Mouse (Mus musculus): ENCODE measurements around the gene Cyba. TPM values are rescaled to one million over a fixed set of nuclear protein-coding genes. Genes with fewer than 3 reads are reported as not detected.

The Cyba gene
- polyA plus RNA-seq, 1 experiment = 16.5 TPM

- Histone ChIP-seq H3K4me3 (ENCODE audit: insufficient read depth, low read depth, low read length) (no peak overlapping the region), H3K27ac (replicated peaks; ENCODE audit: low read depth, low read length) (no peak overlapping the region), H3K4me1 (ENCODE audit: control insufficient read depth, insufficient read depth, insufficient read length, low read length) (no peaks in the 10 kb centered on the region)
Measured at GRCm38 (mm10) chr8:122419881-122420555, 12.7 kb downstream of the Cyba start.

DNA sequence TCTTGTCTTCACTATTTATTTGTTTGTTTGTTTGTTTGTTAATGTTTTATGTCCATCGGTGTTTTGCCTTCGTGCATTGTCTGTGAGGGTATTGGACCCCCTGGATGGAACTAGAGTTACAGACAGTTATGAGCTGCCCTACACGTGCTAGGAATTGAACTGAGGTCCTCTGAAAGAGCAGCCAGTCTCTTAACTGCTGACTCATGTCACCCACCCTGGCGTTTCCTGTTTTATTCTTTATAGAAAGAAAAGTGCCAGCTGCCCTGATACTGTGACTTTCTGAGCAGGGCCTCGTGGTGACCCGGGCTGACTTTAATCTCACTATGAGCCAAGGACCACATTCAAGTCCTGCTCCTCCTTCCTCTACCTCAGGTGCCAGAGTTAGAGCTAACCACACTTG is 17.2 kb downstream of the Cyba start:
- no peak overlapping the region for H3K4me3 ChIP-seq (ENCODE audit: insufficient read depth, low read depth, low read length)
- no peak overlapping the region for H3K27ac ChIP-seq (replicated peaks; ENCODE audit: low read depth, low read length)

DNA sequence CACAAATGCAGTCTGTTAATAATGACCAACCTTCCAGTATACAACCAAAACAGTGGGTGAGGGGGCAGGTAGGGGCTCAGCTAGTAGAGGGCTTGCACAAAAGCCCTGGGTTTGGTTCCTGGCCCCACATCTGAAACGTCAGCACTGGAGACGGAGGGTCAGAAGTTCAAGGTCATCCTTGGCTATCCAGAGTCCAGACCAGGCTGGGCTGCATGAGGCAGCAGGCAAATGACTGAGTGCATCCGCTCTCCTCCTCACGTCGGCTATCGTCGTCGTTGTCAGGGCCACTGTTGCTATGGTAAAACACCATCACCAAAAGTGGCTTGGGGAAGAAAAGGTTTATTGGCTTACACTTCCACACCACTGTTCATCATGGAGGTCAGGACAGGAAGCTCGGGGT is 18.4 kb downstream of the Cyba start:
- Histone ChIP-seq H3K4me1 (ENCODE audit: control insufficient read depth, insufficient read depth, insufficient read length, low read length) (no peaks in the 10 kb centered on the region), H3K27ac (replicated peaks; ENCODE audit: low read depth, low read length) (no peak overlapping the region), H3K4me3 (ENCODE audit: insufficient read depth, low read depth, low read length) (no peak overlapping the region)

More for the DNA sequence above, 17.2 kb downstream of the Cyba start:
- no peaks in the 10 kb centered on the region for H3K4me1 ChIP-seq (ENCODE audit: control insufficient read depth, insufficient read depth, insufficient read length, low read length)

DNA sequence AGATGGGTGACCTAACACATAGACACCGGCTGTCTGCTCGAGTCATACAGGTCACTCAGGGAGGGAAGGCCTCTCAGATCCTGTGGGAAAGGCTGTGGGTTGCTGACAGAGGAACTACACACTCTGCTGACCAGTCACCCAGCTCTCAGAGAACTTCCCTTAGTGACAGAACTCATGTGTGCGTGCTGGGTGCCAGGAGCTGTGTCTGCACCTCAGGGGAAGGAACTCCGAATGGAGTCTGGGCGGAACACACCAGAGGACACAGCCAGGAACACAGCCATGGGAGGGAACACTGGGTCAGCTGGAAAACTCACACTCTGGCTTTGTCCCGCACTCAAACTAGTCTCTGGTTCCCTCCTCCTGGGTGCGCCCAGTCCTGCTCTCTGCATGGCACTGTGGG is 25.1 kb downstream of the Cyba start:
- no peak overlapping the region for H3K27ac ChIP-seq (replicated peaks; ENCODE audit: low read depth, low read length)
- no peak overlapping the region for H3K4me3 ChIP-seq (ENCODE audit: insufficient read depth, low read depth, low read length)

DNA sequence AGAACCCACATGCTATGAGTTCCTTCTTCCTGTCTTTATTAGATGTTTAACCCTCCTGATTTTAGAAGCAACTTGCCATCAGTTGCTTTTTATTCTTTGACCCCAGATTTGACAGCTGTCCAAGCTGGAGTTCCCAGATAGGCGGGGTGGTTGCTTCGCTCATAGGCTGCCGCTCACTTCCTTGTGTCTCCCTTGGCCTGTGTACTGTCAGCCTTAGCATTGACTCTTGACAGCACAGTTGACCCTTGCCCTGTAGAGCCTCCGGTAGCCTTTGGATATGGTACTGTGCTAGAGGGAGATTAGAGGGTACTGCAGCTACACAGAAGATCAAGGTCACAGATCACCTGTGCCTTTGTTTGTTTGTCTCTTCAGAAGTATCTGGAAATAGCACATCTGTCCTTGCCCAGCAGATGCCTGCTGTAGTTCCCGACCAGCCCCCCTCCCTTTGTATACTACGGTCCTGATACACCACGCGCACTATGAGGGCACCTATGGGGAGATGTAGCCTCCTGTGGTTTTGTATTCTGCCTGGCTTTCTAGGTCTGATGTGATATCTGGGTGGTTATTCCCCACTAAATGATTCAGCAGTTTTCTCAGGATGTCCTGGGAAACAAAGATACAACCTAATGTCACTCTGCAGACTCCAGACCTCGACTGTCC is 27.5 kb downstream of the Cyba start:
- H3K27ac ChIP-seq (replicated peaks; ENCODE audit: low read depth, low read length) = no peak overlapping the region
- no peak overlapping the region for H3K4me3 ChIP-seq (ENCODE audit: insufficient read depth, low read depth, low read length)
- no peaks in the 10 kb centered on the region for H3K4me1 ChIP-seq (ENCODE audit: control insufficient read depth, insufficient read depth, insufficient read length, low read length)

More for the DNA sequence above, 25.1 kb downstream of the Cyba start:
- H3K4me1 ChIP-seq (ENCODE audit: control insufficient read depth, insufficient read depth, insufficient read length, low read length) = no peaks in the 10 kb centered on the region

GRCm38 (mm10) chr8:122398186-122398585 is 34.5 kb downstream of the Cyba start:
- no peaks in the 10 kb centered on the region for H3K4me1 ChIP-seq (ENCODE audit: control insufficient read depth, insufficient read depth, insufficient read length, low read length)
- H3K4me3 ChIP-seq (ENCODE audit: insufficient read depth, low read depth, low read length) = no peak overlapping the region
- no peak overlapping the region for H3K27ac ChIP-seq (replicated peaks; ENCODE audit: low read depth, low read length)

GRCm38 (mm10) chr8:122395291-122395690 is 37.4 kb downstream of the Cyba start:
- Histone ChIP-seq H3K4me1 (ENCODE audit: control insufficient read depth, insufficient read depth, insufficient read length, low read length) (no peaks in the 10 kb centered on the region), H3K4me3 (ENCODE audit: insufficient read depth, low read depth, low read length) (no peak overlapping the region), H3K27ac (replicated peaks; ENCODE audit: low read depth, low read length) (no peak overlapping the region)

DNA sequence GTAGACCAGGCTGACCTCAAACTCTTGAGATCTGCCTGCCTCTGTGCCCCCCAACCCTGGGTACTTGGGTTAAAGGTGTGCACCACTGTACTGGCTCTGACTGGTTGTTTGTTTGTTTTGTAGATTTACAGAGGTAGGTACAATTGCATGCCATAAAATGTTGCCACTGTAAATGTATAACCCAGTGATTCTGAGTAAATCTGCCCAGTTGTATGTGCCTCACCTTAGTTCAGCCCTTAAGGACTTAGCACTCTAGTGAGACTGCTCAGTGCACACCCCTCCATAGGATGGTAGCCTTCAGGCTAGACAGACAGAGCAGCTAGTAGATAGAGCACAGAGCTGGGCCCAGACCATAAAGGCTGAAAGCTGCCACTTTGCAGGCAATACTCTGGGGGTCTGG is 39.0 kb downstream of the Cyba start:
- Histone ChIP-seq H3K27ac (replicated peaks; ENCODE audit: low read depth, low read length) (no peak overlapping the region), H3K4me3 (ENCODE audit: insufficient read depth, low read depth, low read length) (no peak overlapping the region), H3K4me1 (ENCODE audit: control insufficient read depth, insufficient read depth, insufficient read length, low read length) (no peaks in the 10 kb centered on the region)

GRCm38 (mm10) chr8:122390758-122391157 is 42.0 kb downstream of the Cyba start:
- Histone ChIP-seq H3K27ac (replicated peaks; ENCODE audit: low read depth, low read length) (no peak overlapping the region), H3K4me3 (ENCODE audit: insufficient read depth, low read depth, low read length) (no peak overlapping the region), H3K4me1 (ENCODE audit: control insufficient read depth, insufficient read depth, insufficient read length, low read length) (no peaks in the 10 kb centered on the region)

GRCm38 (mm10) chr8:122389357-122389756 is 43.4 kb downstream of the Cyba start:
- Histone ChIP-seq H3K27ac (replicated peaks; ENCODE audit: low read depth, low read length) (no peak overlapping the region), H3K4me3 (ENCODE audit: insufficient read depth, low read depth, low read length) (no peak overlapping the region)

DNA sequence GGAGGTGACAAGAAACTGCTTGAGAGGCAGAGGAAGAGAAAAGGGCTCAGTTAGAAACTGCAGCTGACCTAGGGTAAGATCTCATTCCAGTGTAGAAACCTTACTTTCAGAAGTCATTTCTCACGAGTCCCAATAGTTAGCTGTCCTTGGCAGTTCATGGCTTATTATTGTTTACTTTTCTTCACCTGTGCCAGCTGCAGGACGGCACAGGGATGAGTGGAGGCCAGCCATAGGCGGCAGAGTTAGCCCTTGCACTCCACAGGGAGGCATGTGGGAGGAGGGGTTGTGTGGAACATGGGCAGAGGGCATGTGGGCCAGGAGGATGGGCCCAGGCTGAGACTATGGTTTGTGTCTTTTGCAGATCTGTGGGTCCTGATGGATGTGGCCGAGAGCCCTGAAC is 49.7 kb downstream of the Cyba start:
- Histone ChIP-seq H3K4me1 (ENCODE audit: control insufficient read depth, insufficient read depth, insufficient read length, low read length) (0 out of 2 replicates have a peak, but pooled peaks cover under 1% of the 10 kb centered on the region), H3K4me3 (ENCODE audit: insufficient read depth, low read depth, low read length) (no peak overlapping the region), H3K27ac (replicated peaks; ENCODE audit: low read depth, low read length) (no peak overlapping the region)

More at GRCm38 (mm10) chr8:122389357-122389756, 43.4 kb downstream of the Cyba start:
- H3K4me1 ChIP-seq (ENCODE audit: control insufficient read depth, insufficient read depth, insufficient read length, low read length) = no peaks in the 10 kb centered on the region

DNA sequence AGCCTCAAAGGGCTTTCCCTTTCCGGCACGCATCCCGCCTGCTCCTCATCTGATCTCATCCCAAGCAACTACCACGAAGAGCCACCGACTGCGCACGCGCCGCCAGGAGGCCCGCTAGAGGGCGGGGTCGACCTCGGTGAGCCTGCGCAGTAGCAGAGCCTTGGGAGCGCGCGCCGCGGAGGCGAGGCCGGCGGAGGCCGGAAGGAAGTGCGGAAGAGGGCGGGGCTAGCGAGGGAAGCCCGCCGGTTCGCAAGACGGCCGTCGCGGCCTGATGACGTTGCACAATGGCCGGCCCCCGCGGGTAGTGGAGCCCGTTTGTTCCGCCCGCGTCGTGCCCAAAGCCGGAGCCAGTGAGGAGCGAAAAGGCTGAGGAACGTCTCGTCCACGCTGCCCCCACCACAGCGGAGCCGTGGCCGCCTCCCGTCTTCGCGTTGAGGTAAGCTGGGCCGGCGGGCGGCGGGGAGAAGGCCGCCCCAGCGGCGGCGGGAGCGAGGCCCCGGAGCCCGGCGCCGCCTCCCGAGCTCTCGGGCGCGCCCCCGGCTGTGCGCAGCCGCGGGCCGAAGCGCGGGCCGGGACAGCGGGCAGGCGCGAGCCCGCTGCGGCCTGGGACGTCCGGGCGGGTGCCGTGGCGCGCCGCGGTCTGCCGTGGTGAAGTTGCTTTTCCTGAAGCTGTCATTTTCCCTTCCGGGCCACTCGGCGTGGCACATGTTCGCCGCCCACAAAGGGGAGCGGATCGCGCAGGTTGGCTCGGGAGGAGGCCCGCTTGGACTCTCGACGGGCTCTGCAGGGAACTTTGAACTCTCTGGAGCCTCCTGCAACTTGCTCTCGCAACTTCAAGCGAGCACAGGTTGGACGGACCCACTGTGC is 56.1 kb downstream of the Cyba start, which contains the start of gene Zc3h18:
Gene Zc3h18 (plus strand): TSS at position 245 of the 867 bp plus-strand sequence.
- peak within 1 kb of the TSS; percentile 94 for H3K4me3 ChIP-seq (ENCODE audit: insufficient read depth, low read depth, low read length)
- peak within 1 kb of the TSS; percentile 94 for H3K27ac ChIP-seq (replicated peaks; ENCODE audit: low read depth, low read length)

GRCm38 (mm10) chr8:122375751-122376364 is 56.9 kb downstream of the Cyba start:
- peak overlapping the region; percentile 58 for H3K4me3 ChIP-seq (ENCODE audit: insufficient read depth, low read depth, low read length)
- 0 out of 2 replicates have a peak, but pooled peaks cover 5% of the 10 kb centered on the region for H3K4me1 ChIP-seq (ENCODE audit: control insufficient read depth, insufficient read depth, insufficient read length, low read length)
- no peak overlapping the region for H3K27ac ChIP-seq (replicated peaks; ENCODE audit: low read depth, low read length)

More for the DNA sequence above, 56.1 kb downstream of the Cyba start, which contains the start of gene Zc3h18:
- H3K4me1 ChIP-seq (ENCODE audit: control insufficient read depth, insufficient read depth, insufficient read length, low read length) = 0 out of 2 replicates have a peak, but pooled peaks cover 5% of the 10 kb centered on the region

- H3K4me3 ChIP-seq (ENCODE audit: insufficient read depth, low read depth, low read length) = no peak overlapping the region
- H3K4me1 ChIP-seq (ENCODE audit: control insufficient read depth, insufficient read depth, insufficient read length, low read length) = 0 out of 2 replicates have a peak, but pooled peaks cover 5% of the 10 kb centered on the region
- no peak overlapping the region for H3K27ac ChIP-seq (replicated peaks; ENCODE audit: low read depth, low read length)
Measured at GRCm38 (mm10) chr8:122375320-122375719, 57.4 kb downstream of the Cyba start.

Measured in brown adipose tissue, adult 24 weeks (tissue).